ENCODE assay signal across 12 mouse cellular contexts in the genomic region with DNA sequence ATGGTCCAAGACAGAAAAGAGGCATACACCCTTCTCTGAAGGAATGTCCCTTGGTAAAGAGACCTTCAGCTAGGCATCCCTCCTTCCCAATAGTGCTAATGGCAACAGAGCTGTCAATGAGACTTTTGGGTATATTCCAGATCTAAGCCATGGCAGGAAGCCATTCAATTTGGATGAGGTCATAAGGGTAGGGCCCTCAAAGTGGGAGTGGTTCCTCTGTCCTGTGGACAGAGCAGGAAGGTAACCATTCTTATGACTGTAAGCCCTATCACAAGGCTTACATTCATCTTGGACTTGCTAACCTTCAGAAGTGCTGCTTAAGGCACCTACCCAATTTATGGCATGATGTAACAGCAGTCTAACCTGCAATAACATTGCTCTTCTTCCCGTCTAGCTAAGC. TPM values are rescaled to one million over a fixed set of nuclear protein-coding genes. Genes with fewer than 3 reads are reported as not detected.
DNase-seq lines count a peak whose midpoint lies in the region; ATAC-seq and TF ChIP-seq lines count a peak whose summit lies in the region.
"Had no signal": no experiment of that assay in that cellular context is flagged by ENCODE, and none has a peak within 500 bp of the region (broad histone marks: within the 10 kb centered on the region; RNA-seq: fewer than 3 reads in every experiment).

No protein-coding gene starts in this region.

- H3K4me3 ChIP-seq in CH12.LX (replicated peaks in 1 of 3; ENCODE audit: low read depth in 2 of 3, low read length in 2 of 3, poor library complexity in 1 of 3): no peak overlapping the region
- H3K4me3 ChIP-seq in heart, embryonic 15.5 days: no peak overlapping the region
- H3K4me3 ChIP-seq in liver, postnatal 0 days (ENCODE audit: low read depth, low read length): no peak overlapping the region
- H3K4me3 ChIP-seq in forebrain, embryonic 15.5 days: no peak overlapping the region
- H3K4me3 ChIP-seq: hindbrain, embryonic 10.5 days; neural tube, embryonic 13.5 days had no signal

- dilution Hi-C loops in CH12.LX (cut with MboI; ENCODE audit: extremely low pct_ligation_motif_present, extremely low pct_unique_long_range_greater_than_20kb, low sequenced_read_pairs): no loop called here

- TF ChIP-seq CTCF in CH12.LX (conservative IDR thresholded peaks at IDR 0.05 in 1 of 2, IDR thresholded peaks at IDR 0.05 in 1 of 2; ENCODE audit: low read depth in 2 of 2, low read length in 2 of 2): no peak
- TF ChIP-seq CTCF in liver, postnatal 0 days (IDR thresholded peaks at IDR 0.05; ENCODE audit: low read depth): no peak

- H3K4me1 ChIP-seq in CH12.LX (ENCODE audit: control insufficient read depth in 1 of 2, insufficient read depth in 2 of 2): no peaks in the 10 kb centered on the region
- H3K4me1 ChIP-seq in heart, embryonic 15.5 days (replicated peaks): no peaks in the 10 kb centered on the region
- 0 out of 2 replicates have a peak, but pooled peaks cover 3% of the 10 kb centered on the region for H3K4me1 ChIP-seq in liver, postnatal 0 days (ENCODE audit: insufficient read depth)
- H3K4me1 ChIP-seq in forebrain, embryonic 15.5 days: no peaks in the 10 kb centered on the region
- H3K4me1 ChIP-seq: hindbrain, embryonic 10.5 days; neural tube, embryonic 13.5 days had no signal

- in situ Hi-C loops in CH12.LX (cut with MboI; ENCODE audit: low pct_ligation_motif_present, low pct_unique_long_range_greater_than_20kb, low sequenced_read_pairs): loop anchor here (25.0 kb wide), 1 partner anchor 388 kb away; the partner anchor contains the start of gene Guca2b

- H3K79me2 ChIP-seq in CH12.LX (replicated peaks; ENCODE audit: control insufficient read depth, extremely low read depth, insufficient read depth, poor library complexity, severe bottlenecking): peaks cover 6% of the 10 kb centered on the region

- 64% methylated on average over 1 of the region's 1 CpGs for WGBS in heart, embryonic 15.5 days
- 71% methylated on average over 1 of the region's 1 CpGs for WGBS in liver, postnatal 0 days (ENCODE audit: insufficient replicate concordance)
- 86% methylated on average over 1 of the region's 1 CpGs for WGBS in forebrain, embryonic 15.5 days

- no peak for TF ChIP-seq POLR2A in CH12.LX (IDR thresholded peaks at IDR 0.05; ENCODE audit: low read depth, low read length)

- H3K4me2 ChIP-seq in CH12.LX (ENCODE audit: insufficient read depth, low read depth, poor library complexity, severe bottlenecking): no peak overlapping the region
- H3K4me2 ChIP-seq in heart, embryonic 15.5 days: no peak overlapping the region
- no peak overlapping the region for H3K4me2 ChIP-seq in liver, postnatal 0 days (ENCODE audit: low read depth, low read length)
- H3K4me2 ChIP-seq in forebrain, embryonic 15.5 days (replicated peaks): no peak overlapping the region
- H3K4me2 ChIP-seq: neural tube, embryonic 13.5 days had no signal

- H3K27ac ChIP-seq in CH12.LX (ENCODE audit: insufficient read depth, low read depth): no peak overlapping the region
- H3K27ac ChIP-seq in heart, embryonic 15.5 days: peak overlapping the region; percentile 78
- peak overlapping the region; percentile 78; the same call in 1 of the 2 replicates for H3K27ac ChIP-seq in liver, postnatal 0 days (ENCODE audit: low read depth)
- H3K27ac ChIP-seq in forebrain, embryonic 15.5 days (replicated peaks): no peak overlapping the region
- H3K27ac ChIP-seq: hindbrain, embryonic 10.5 days; neural tube, embryonic 13.5 days had no signal

- H3K36me3 ChIP-seq in CH12.LX (replicated peaks in 1 of 2; ENCODE audit: control insufficient read depth in 1 of 2, insufficient read depth in 1 of 2, low read length in 1 of 2): peaks cover 69 to 89% of the 10 kb centered on the region in 2 experiments
- H3K36me3 ChIP-seq in heart, embryonic 15.5 days: peaks cover 74% of the 10 kb centered on the region
- peaks cover 45% of the 10 kb centered on the region for H3K36me3 ChIP-seq in liver, postnatal 0 days (replicated peaks; ENCODE audit: insufficient read depth, low read length)
- peaks cover 94% of the 10 kb centered on the region for H3K36me3 ChIP-seq in forebrain, embryonic 15.5 days

- H3K27me3 ChIP-seq in CH12.LX (replicated peaks): no peaks in the 10 kb centered on the region
- H3K27me3 ChIP-seq in heart, embryonic 15.5 days: no peaks in the 10 kb centered on the region
- H3K27me3 ChIP-seq in liver, postnatal 0 days (ENCODE audit: insufficient read depth, low read length): no peaks in the 10 kb centered on the region
- H3K27me3 ChIP-seq in forebrain, embryonic 15.5 days: no peaks in the 10 kb centered on the region
- H3K27me3 ChIP-seq: neural tube, embryonic 13.5 days had no signal

- ATAC-seq in heart, embryonic 15.5 days (replicated peaks; ENCODE audit: insufficient number of reproducible peaks, insufficient read depth, low FRiP score, low read depth): no peak
- ATAC-seq in liver, postnatal 0 days: peak; percentile 71
- no peak for ATAC-seq in forebrain, embryonic 15.5 days (replicated peaks)

- TF ChIP-seq RAD21 in CH12.LX (IDR thresholded peaks at IDR 0.05; ENCODE audit: low read depth, low read length): no peak

- no peak for TF ChIP-seq EP300 in CH12.LX (IDR thresholded peaks at IDR 0.05; ENCODE audit: low read length)
- TF ChIP-seq EP300 in liver, postnatal 0 days (IDR thresholded peaks at IDR 0.05; ENCODE audit: low read depth): no peak

- no peaks in the 10 kb centered on the region for H3K9me3 ChIP-seq in CH12.LX (replicated peaks; ENCODE audit: low read length)
- no peaks in the 10 kb centered on the region; the same call in 1 of the 2 replicates for H3K9me3 ChIP-seq in heart, embryonic 15.5 days (replicated peaks)
- no peaks in the 10 kb centered on the region for H3K9me3 ChIP-seq in liver, postnatal 0 days (ENCODE audit: low read length)
- no peaks in the 10 kb centered on the region for H3K9me3 ChIP-seq in forebrain, embryonic 15.5 days
- H3K9me3 ChIP-seq: hindbrain, embryonic 10.5 days; neural tube, embryonic 13.5 days had no signal

- no peak overlapping the region for H3K9ac ChIP-seq in CH12.LX (ENCODE audit: insufficient read depth, low read depth)
- H3K9ac ChIP-seq in heart, embryonic 15.5 days: no peak overlapping the region
- no peak overlapping the region for H3K9ac ChIP-seq in liver, postnatal 0 days (replicated peaks)
- no peak overlapping the region for H3K9ac ChIP-seq in forebrain, embryonic 15.5 days (replicated peaks)
- H3K9ac ChIP-seq: neural tube, embryonic 13.5 days had no signal

- peak; percentile 45 for DNase-seq in adrenal gland, adult 2 months
- DNase-seq in adrenal gland, postnatal 36 days: no peak
- no peak for DNase-seq in CH12.LX (ENCODE audit: extremely low read depth)
- no peak for DNase-seq in liver, postnatal 0 days
- DNase-seq in cerebellum, adult 11-12 months: no peak
- DNase-seq in right cerebral cortex, postnatal 36 days (ENCODE audit: low spot score in 2 of 2): no peak
- DNase-seq: cerebellum, adult 9-11 months; layer of hippocampus, adult 9-11 months had no signal

RNA-seq across cellular contexts. Expression of gene Cldn19, which starts 19.4 kb away (rescaled TPM):
- total RNA-seq in adrenal gland, adult 2 months (2021): under 1 TPM in 1 of 2 experiments, not detected in 1; 0.24 TPM
- 0.06 and 0.35 TPM in 2 replicates for polyA plus RNA-seq in adrenal gland, adult 2 months (2012; rRNA removed)
- total RNA-seq in adrenal gland, postnatal 36 days (2021): under 1 TPM in 1 of 2 experiments, not detected in 1; 0.13 TPM
- total RNA-seq in CH12.LX (2012; rRNA removed): not detected in 2 replicates
- total RNA-seq in CH12.LX (2014; rRNA removed): not detected in 2 replicates
- polyA plus RNA-seq in CH12.LX (2012; ENCODE audit: insufficient read length, low read depth): 0.08 and 0.09 TPM in 2 replicates
- polyA plus RNA-seq in heart, embryonic 15.5 days (2015; fragmentation: Nextera tagmentation; extraction: Ambion mirVana): 0.23 TPM in 1 of 2 replicates, not detected in the other
- polyA plus RNA-seq in liver, postnatal 0 days (2015; fragmentation: Nextera tagmentation; extraction: Ambion mirVana): not detected in 2 replicates
- 0.70 and 1.0 TPM in 2 replicates for polyA plus RNA-seq in forebrain, embryonic 15.5 days (2015; fragmentation: Nextera tagmentation; extraction: Ambion mirVana)

RNA-seq across cellular contexts. Expression of gene Ybx1, which starts 19.8 kb away (rescaled TPM):
- 100 to 1,000 TPM; 692 to 835 TPM for total RNA-seq in adrenal gland, adult 2 months (2021)
- 323 and 336 TPM in 2 replicates for polyA plus RNA-seq in adrenal gland, adult 2 months (2012; rRNA removed)
- 100 to 1,000 TPM; 639 to 803 TPM for total RNA-seq in adrenal gland, postnatal 36 days (2021)
- total RNA-seq in CH12.LX (2012; rRNA removed): 724 and 865 TPM in 2 replicates
- 901 and 989 TPM in 2 replicates for total RNA-seq in CH12.LX (2014; rRNA removed)
- polyA plus RNA-seq in CH12.LX (2012; ENCODE audit: insufficient read length, low read depth): 2,139 and 2,246 TPM in 2 replicates
- polyA plus RNA-seq in heart, embryonic 15.5 days (2015; fragmentation: Nextera tagmentation; extraction: Ambion mirVana): 583 and 597 TPM in 2 replicates
- polyA plus RNA-seq in liver, postnatal 0 days (2015; fragmentation: Nextera tagmentation; extraction: Ambion mirVana): 170 and 207 TPM in 2 replicates
- polyA plus RNA-seq in forebrain, embryonic 15.5 days (2015; fragmentation: Nextera tagmentation; extraction: Ambion mirVana): 950 and 958 TPM in 2 replicates

RNA-seq across cellular contexts. Expression of gene P3h1, which starts 41.9 kb away (rescaled TPM):
- 10 to 100 TPM; 23.2 to 27.5 TPM for total RNA-seq in adrenal gland, adult 2 months (2021)
- polyA plus RNA-seq in adrenal gland, adult 2 months (2012; rRNA removed): 53.2 and 76.6 TPM in 2 replicates
- total RNA-seq in adrenal gland, postnatal 36 days (2021): 10 to 100 TPM; 27.4 to 30.5 TPM
- total RNA-seq in CH12.LX (2012; rRNA removed) (11.3 and 14.8 TPM in 2 replicates), CH12.LX (2014; rRNA removed) (27.1 and 29.2 TPM in 2 replicates)
- 31.6 and 32.0 TPM in 2 replicates for polyA plus RNA-seq in CH12.LX (2012; ENCODE audit: insufficient read length, low read depth)
- polyA plus RNA-seq in heart, embryonic 15.5 days (2015; fragmentation: Nextera tagmentation; extraction: Ambion mirVana): 29.1 and 35.4 TPM in 2 replicates
- 11.8 and 12.1 TPM in 2 replicates for polyA plus RNA-seq in liver, postnatal 0 days (2015; fragmentation: Nextera tagmentation; extraction: Ambion mirVana)
- 8.3 and 9.2 TPM in 2 replicates for polyA plus RNA-seq in forebrain, embryonic 15.5 days (2015; fragmentation: Nextera tagmentation; extraction: Ambion mirVana)

RNA-seq across cellular contexts. Expression of gene AU022252, which starts 42.1 kb away (rescaled TPM):
- total RNA-seq in adrenal gland, adult 2 months (2021): 10 to 100 TPM; 22.4 to 26.4 TPM
- 4.6 and 6.0 TPM in 2 replicates for polyA plus RNA-seq in adrenal gland, adult 2 months (2012; rRNA removed)
- total RNA-seq in adrenal gland, postnatal 36 days (2021): 10 to 100 TPM; 25.8 to 26.6 TPM
- 7.5 and 8.7 TPM in 2 replicates for total RNA-seq in CH12.LX (2012; rRNA removed)
- total RNA-seq in CH12.LX (2014; rRNA removed): 12.7 and 13.5 TPM in 2 replicates
- 15.4 and 18.8 TPM in 2 replicates for polyA plus RNA-seq in CH12.LX (2012; ENCODE audit: insufficient read length, low read depth)
- 23.9 and 24.4 TPM in 2 replicates for polyA plus RNA-seq in heart, embryonic 15.5 days (2015; fragmentation: Nextera tagmentation; extraction: Ambion mirVana)
- 26.6 and 27.8 TPM in 2 replicates for polyA plus RNA-seq in liver, postnatal 0 days (2015; fragmentation: Nextera tagmentation; extraction: Ambion mirVana)
- polyA plus RNA-seq in forebrain, embryonic 15.5 days (2015; fragmentation: Nextera tagmentation; extraction: Ambion mirVana): 31.5 and 32.8 TPM in 2 replicates

RNA-seq across cellular contexts. Expression of gene Ppih, which starts 45.7 kb away (rescaled TPM):
- 10 to 100 TPM; 15.9 to 23.7 TPM for total RNA-seq in adrenal gland, adult 2 months (2021)
- polyA plus RNA-seq in adrenal gland, adult 2 months (2012; rRNA removed): 1.8 and 1.9 TPM in 2 replicates
- total RNA-seq in adrenal gland, postnatal 36 days (2021): 10 to 100 TPM; 20.0 to 20.3 TPM
- total RNA-seq in CH12.LX (2012; rRNA removed) (125 and 175 TPM in 2 replicates), CH12.LX (2014; rRNA removed) (179 and 195 TPM in 2 replicates)
- polyA plus RNA-seq in CH12.LX (2012; ENCODE audit: insufficient read length, low read depth): 132 and 158 TPM in 2 replicates
- polyA plus RNA-seq in heart, embryonic 15.5 days (2015; fragmentation: Nextera tagmentation; extraction: Ambion mirVana): 38.1 and 41.9 TPM in 2 replicates
- polyA plus RNA-seq in liver, postnatal 0 days (2015; fragmentation: Nextera tagmentation; extraction: Ambion mirVana): 24.7 and 28.4 TPM in 2 replicates
- polyA plus RNA-seq in forebrain, embryonic 15.5 days (2015; fragmentation: Nextera tagmentation; extraction: Ambion mirVana): 65.3 and 76.6 TPM in 2 replicates

Comparison
In these comparisons a context has a peak if more than half of its experiments do, and no peak if none do; other contexts are left out.
1. H3K27ac ChIP-seq: peak in heart, embryonic 15.5 days (single experiment) and liver, postnatal 0 days (single experiment); none in CH12.LX (single experiment) and forebrain, embryonic 15.5 days (single experiment).